Mouse (Mus musculus): ENCODE measurements around the gene Mmp20. TPM values are rescaled to one million over a fixed set of nuclear protein-coding genes. Genes with fewer than 3 reads are reported as not detected.

Gene Mmp20
- polyA plus RNA-seq, 1 experiment from 2014 or later, result 0.14 TPM

DNA sequence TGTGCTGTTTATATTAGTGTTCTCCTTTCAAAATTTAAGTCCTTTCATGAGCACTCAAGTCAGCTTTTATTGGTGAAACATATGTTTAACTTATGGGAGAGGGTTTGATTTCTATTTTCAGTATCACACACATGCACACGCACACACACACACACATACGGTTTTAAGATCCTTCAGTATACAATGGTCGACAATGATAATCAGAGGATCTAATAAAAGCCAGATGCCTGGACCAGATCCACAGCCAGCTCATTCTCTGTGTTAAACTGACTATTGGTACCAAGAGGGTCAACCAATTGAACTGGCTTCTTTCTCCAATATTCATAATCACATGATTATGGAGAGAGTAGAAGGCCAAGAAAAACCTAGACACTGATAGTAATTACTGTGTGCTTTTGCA, 67.6 kb downstream of the Mmp20 start:
- no peak overlapping the region for H3K4me3 ChIP-seq (replicated peaks)
- H3K27me3 ChIP-seq (replicated peaks), result no peaks in the 10 kb centered on the region
- H3K4me1 ChIP-seq (replicated peaks), result no peaks in the 10 kb centered on the region
- no peak overlapping the region for H3K9ac ChIP-seq
- ATAC-seq, result no peak
- no peak overlapping the region for H3K4me2 ChIP-seq (replicated peaks)
- no peaks in the 10 kb centered on the region for H3K36me3 ChIP-seq
- H3K9me3 ChIP-seq, result no peaks in the 10 kb centered on the region
- whole genome bisulfite sequencing, result 78% methylated on average over 3 of the region's 3 CpGs
- no peak overlapping the region for H3K27ac ChIP-seq

DNA sequence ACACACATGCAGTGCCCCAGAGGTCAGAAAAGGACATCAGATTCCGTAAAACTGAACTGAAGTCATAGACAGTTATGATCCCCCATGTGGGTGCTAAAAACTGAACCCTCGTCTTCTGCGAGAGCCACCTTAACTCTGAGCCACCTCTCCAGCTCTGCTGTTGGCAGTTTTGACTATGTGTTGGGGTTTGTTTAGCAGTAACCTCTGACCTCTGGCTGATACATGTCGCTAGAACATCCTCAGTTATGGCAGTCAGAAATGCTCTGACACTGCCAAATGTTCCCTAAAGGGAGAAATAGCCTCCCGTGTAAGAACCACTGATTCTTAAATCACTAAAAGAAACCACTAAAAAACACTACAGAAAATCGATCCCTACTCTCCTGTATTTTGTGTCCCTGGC, 80.7 kb downstream of the Mmp20 start:
- Histone ChIP-seq H3K27ac (no peak overlapping the region), H3K9me3 (no peaks in the 10 kb centered on the region), H3K36me3 (no peaks in the 10 kb centered on the region), H3K9ac (no peak overlapping the region), H3K27me3 (replicated peaks) (no peaks in the 10 kb centered on the region), H3K4me1 (replicated peaks) (no peaks in the 10 kb centered on the region), H3K4me2 (replicated peaks) (no peak overlapping the region), H3K4me3 (replicated peaks) (no peak overlapping the region)
- no peak for ATAC-seq
- 60% methylated on average over 6 of the region's 6 CpGs for WGBS

DNA sequence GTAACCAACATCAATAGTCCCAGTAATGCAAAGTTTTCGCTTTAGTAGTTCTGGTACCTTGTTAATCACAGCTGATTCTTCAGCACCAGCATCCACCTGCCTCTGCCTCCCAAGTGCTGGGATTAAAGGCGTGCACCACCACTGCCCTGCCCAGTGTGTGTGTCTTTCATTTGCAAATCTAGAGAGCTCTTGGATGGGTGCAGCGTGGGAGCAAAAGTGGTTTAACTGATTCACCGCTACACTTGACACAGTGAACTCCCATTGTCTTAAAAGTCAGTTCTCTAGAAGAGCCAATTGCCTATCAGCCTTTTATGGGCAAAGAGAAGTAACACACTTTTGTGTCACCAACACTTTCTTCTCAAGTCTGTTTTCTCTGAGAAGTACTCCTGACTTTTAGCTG, 83.2 kb downstream of the Mmp20 start:
- no peaks in the 10 kb centered on the region for H3K27me3 ChIP-seq (replicated peaks)
- 85% methylated on average over 4 of the region's 4 CpGs for WGBS
- no peak overlapping the region for H3K4me3 ChIP-seq (replicated peaks)
- no peaks in the 10 kb centered on the region for H3K36me3 ChIP-seq
- no peaks in the 10 kb centered on the region for H3K9me3 ChIP-seq
- no peak overlapping the region for H3K4me2 ChIP-seq (replicated peaks)
- H3K9ac ChIP-seq, result no peak overlapping the region
- no peak for ATAC-seq
- no peak overlapping the region for H3K27ac ChIP-seq
- H3K4me1 ChIP-seq (replicated peaks), result no peaks in the 10 kb centered on the region

DNA sequence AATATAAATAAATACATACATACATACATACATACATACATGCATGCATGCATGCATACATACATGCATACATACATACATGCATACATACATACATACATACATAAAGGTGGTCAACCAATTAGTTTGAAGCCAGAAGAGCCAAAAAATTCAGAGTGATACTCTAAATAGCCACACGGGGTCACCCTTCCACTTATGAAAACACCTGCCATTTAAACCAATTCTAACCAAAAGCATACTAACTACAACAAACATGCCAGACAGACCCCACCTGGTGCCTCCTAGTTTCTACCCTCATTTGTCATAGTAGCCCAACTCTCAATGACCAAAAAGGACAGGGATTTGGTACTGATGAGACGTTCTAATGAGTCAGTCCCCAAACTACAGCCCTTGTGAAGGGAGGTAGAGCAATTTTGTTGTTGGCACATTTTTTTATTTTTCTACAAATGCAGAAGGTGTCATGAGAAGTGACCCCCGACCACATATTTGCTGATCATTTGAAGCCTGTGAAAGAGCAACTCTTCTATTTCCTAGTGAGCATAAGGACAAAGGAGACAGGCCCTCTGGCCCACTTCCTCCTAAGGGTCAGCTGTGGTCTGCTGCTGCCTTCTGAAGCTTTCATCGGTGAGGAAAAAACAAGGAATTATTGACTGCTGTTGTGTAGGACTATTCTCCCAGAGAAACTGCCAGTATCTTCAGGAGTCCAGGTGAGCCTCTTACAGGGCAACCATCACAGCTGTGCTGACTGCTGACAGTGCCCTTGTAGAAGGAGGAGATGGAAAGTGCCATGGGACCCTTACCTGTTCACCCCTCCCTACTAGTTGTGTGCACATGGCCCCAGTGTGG, 86.3 kb downstream of the Mmp20 start:
- Histone ChIP-seq H3K36me3 (no peaks in the 10 kb centered on the region), H3K4me2 (replicated peaks) (no peak overlapping the region), H3K27me3 (replicated peaks) (no peaks in the 10 kb centered on the region), H3K27ac (no peak overlapping the region), H3K4me3 (replicated peaks) (no peak overlapping the region), H3K9me3 (no peaks in the 10 kb centered on the region), H3K9ac (no peak overlapping the region), H3K4me1 (replicated peaks) (no peaks in the 10 kb centered on the region)
- ATAC-seq, result peak; percentile 43; the same call in 1 of the 2 replicates
- WGBS, result 42% methylated on average over 4 of the region's 4 CpGs

DNA sequence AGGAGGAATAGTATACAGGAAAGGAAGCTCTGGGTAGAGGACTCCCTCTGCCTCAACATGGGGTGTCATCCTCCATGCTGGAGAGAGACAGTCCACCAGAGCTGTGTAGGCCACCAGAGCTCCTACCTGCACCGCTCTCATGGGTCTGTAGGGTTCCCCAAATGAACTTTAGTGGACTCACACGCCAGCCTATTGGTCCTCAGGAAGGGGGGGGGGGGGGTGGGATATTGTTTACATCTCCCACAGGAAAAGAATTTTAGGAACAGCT, 86.8 kb downstream of the Mmp20 start:
- no peak overlapping the region for H3K27ac ChIP-seq
- no peaks in the 10 kb centered on the region for H3K9me3 ChIP-seq
- H3K4me2 ChIP-seq (replicated peaks), result no peak overlapping the region
- no peaks in the 10 kb centered on the region for H3K27me3 ChIP-seq (replicated peaks)
- WGBS, result 50% methylated on average over 2 of the region's 2 CpGs
- no peak for ATAC-seq
- no peaks in the 10 kb centered on the region for H3K36me3 ChIP-seq
- no peaks in the 10 kb centered on the region for H3K4me1 ChIP-seq (replicated peaks)
- H3K4me3 ChIP-seq (replicated peaks), result no peak overlapping the region
- H3K9ac ChIP-seq, result no peak overlapping the region

DNA sequence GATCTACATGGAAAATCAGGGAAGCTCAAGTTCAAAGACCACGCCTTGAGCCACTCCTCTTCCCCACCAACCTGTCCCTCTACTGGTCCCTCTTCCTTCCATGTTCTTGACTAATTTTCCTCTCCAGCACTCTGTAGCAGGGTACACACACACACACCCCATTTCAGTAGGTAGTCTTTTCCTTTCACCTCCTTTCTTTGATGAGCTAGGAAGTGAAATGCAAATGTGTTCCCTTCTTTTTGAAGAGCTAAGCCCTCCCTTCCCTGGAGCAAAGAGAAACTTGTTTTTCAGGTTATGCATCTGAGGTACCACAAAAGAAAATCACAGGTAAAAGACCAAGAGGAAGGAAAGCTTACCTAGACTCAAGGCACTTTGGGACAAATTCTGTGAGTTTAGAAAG, 93.5 kb downstream of the Mmp20 start:
- H3K9me3 ChIP-seq, result no peaks in the 10 kb centered on the region
- no peaks in the 10 kb centered on the region for H3K36me3 ChIP-seq
- no peak overlapping the region for H3K27ac ChIP-seq
- H3K4me1 ChIP-seq (replicated peaks), result no peaks in the 10 kb centered on the region
- no peak overlapping the region for H3K4me3 ChIP-seq (replicated peaks)
- no peak overlapping the region for H3K4me2 ChIP-seq (replicated peaks)
- no peaks in the 10 kb centered on the region for H3K27me3 ChIP-seq (replicated peaks)
- WGBS, result 89% methylated on average over 1 of the region's 1 CpGs
- no peak for ATAC-seq
- H3K9ac ChIP-seq, result no peak overlapping the region

Other genes starting within 250 kb of the Mmp20 start
- not detected in 2 replicates for gene Mmp1b, start 240.2 kb upstream of the Mmp20 start, polyA plus RNA-seq (2015; fragmentation: Nextera tagmentation; extraction: Ambion mirVana)
- gene Mmp3, start 182.4 kb upstream of the Mmp20 start, polyA plus RNA-seq (2015; fragmentation: Nextera tagmentation; extraction: Ambion mirVana), result not detected in 2 replicates
- 0.21 TPM in 1 of 2 replicates, not detected in the other for gene Mmp10, start 125.9 kb upstream of the Mmp20 start, polyA plus RNA-seq (2015; fragmentation: Nextera tagmentation; extraction: Ambion mirVana)
- 0.67 and 0.94 TPM in 2 replicates for gene Mmp8, start 69.8 kb upstream of the Mmp20 start, polyA plus RNA-seq (2015; fragmentation: Nextera tagmentation; extraction: Ambion mirVana)
- not detected in 2 replicates for gene Mmp27, start 56.8 kb upstream of the Mmp20 start, polyA plus RNA-seq (2015; fragmentation: Nextera tagmentation; extraction: Ambion mirVana)
- gene Mmp7, start 63.9 kb downstream of the Mmp20 start, polyA plus RNA-seq (2015; fragmentation: Nextera tagmentation; extraction: Ambion mirVana), result 0.58 and 0.88 TPM in 2 replicates
- 68.8 and 78.8 TPM in 2 replicates for gene Tmem123, start 135.8 kb downstream of the Mmp20 start, polyA plus RNA-seq (2015; fragmentation: Nextera tagmentation; extraction: Ambion mirVana)
- gene Birc2, start 208.8 kb downstream of the Mmp20 start, polyA plus RNA-seq (2015; fragmentation: Nextera tagmentation; extraction: Ambion mirVana), result 28.9 and 32.1 TPM in 2 replicates
- gene Birc3, start 245.0 kb downstream of the Mmp20 start, polyA plus RNA-seq (2015; fragmentation: Nextera tagmentation; extraction: Ambion mirVana), result 11.7 and 11.9 TPM in 2 replicates

Measured in intestine, embryonic 15.5 days (tissue).